Mouse (Mus musculus) thymus, adult 2 months (tissue): ENCODE measurements at regions not wholly inside any gene's neighbourhood (a gene's known extent, or its start where the extent isn't known, plus 50 kb on each side); places are given as distances from the start of the nearest gene placed in this dataset.

Experiments
- DNase-seq: peaks from one replicate; pipeline ENCODE4 v3.0.0; 2021
- H3K27ac ChIP-seq: fragments of 200-500 bp; 2 replicates; pipeline ENCODE4 v1.5.1; 2012; ENCODE audit warnings: low read length, control low read depth; ENCODE audit not compliant: control insufficient read depth, insufficient read depth
- H3K27me3 ChIP-seq: fragments of 200-500 bp; 2 replicates; pipeline ENCODE4 v1.6.1; 2012; ENCODE audit warnings: mild to moderate bottlenecking, low read length, moderate library complexity, mixed read lengths; ENCODE audit not compliant: control insufficient read depth, insufficient read depth
- H3K36me3 ChIP-seq: fragments of 200-500 bp; 2 replicates; pipeline ENCODE4 v1.6.1; 2012; ENCODE audit warnings: mild to moderate bottlenecking, low read length, moderate library complexity; ENCODE audit not compliant: control insufficient read depth, insufficient read depth
- H3K4me1 ChIP-seq: fragments of 200-500 bp; replicated peaks from 2 replicates; pipeline ENCODE4 v1.6.1; 2012; ENCODE audit warnings: low read length; ENCODE audit not compliant: control insufficient read depth, insufficient read depth
- H3K4me3 ChIP-seq: fragments of 200-500 bp; 2 replicates; pipeline ENCODE4 v1.5.1; 2012; ENCODE audit warnings: mild to moderate bottlenecking, low read length, control low read depth, moderate library complexity; ENCODE audit not compliant: control insufficient read depth, insufficient read depth
- CTCF ChIP-seq: fragments of 200-500 bp; IDR thresholded peaks from 2 replicates; pipeline ENCODE4 v1.5.1; 2012; ENCODE audit warnings: mild to moderate bottlenecking, control low read depth, low read length, moderate library complexity, borderline replicate concordance; ENCODE audit not compliant: control insufficient read depth, poor library complexity, insufficient read depth; ENCODE audit errors: extremely low read depth
- POLR2A ChIP-seq: fragments of 200-500 bp; IDR thresholded peaks from 2 replicates; pipeline ENCODE4 v1.6.1; 2012; ENCODE audit warnings: mild to moderate bottlenecking, low read length, control low read depth, moderate library complexity; ENCODE audit not compliant: control insufficient read depth, poor library complexity, insufficient read depth; ENCODE audit errors: extremely low read depth
- WGBS: fragments of 180-500 bp; shearing (Covaris S2); methylation state at CpG from one replicate; pipeline ENCODE4 v1.1.7; 2018; 5-methylcytosine and 5-hydroxymethylcytosine counted together

GRCm38 (mm10) chr2:160054411-160054810 lies 279.6 kb downstream of the Gm826 start:
- Histone ChIP-seq H3K4me1 (no peaks in the 10 kb centered on the region), H3K36me3 (no peaks in the 10 kb centered on the region), H3K27ac (no peak overlapping the region), H3K4me3 (no peak overlapping the region), H3K27me3 (no peaks in the 10 kb centered on the region)
- TF ChIP-seq POLR2A, result no peak
- TF ChIP-seq CTCF, result no peak
- DNase-seq, result no peak
- WGBS, result 96% methylated on average over 14 of the region's 14 CpGs

- 89% methylated on average over 9 of the region's 9 CpGs for WGBS
- no peaks in the 10 kb centered on the region for H3K27me3 ChIP-seq
- no peak for DNase-seq
- no peaks in the 10 kb centered on the region for H3K36me3 ChIP-seq
- no peaks in the 10 kb centered on the region for H3K4me1 ChIP-seq
- TF ChIP-seq CTCF, result no peak
- no peak for TF ChIP-seq POLR2A
- H3K27ac ChIP-seq, result no peak overlapping the region
- no peak overlapping the region for H3K4me3 ChIP-seq
Observed at GRCm38 (mm10) chr2:160048286-160048685, 285.7 kb downstream of the Gm826 start.

DNA sequence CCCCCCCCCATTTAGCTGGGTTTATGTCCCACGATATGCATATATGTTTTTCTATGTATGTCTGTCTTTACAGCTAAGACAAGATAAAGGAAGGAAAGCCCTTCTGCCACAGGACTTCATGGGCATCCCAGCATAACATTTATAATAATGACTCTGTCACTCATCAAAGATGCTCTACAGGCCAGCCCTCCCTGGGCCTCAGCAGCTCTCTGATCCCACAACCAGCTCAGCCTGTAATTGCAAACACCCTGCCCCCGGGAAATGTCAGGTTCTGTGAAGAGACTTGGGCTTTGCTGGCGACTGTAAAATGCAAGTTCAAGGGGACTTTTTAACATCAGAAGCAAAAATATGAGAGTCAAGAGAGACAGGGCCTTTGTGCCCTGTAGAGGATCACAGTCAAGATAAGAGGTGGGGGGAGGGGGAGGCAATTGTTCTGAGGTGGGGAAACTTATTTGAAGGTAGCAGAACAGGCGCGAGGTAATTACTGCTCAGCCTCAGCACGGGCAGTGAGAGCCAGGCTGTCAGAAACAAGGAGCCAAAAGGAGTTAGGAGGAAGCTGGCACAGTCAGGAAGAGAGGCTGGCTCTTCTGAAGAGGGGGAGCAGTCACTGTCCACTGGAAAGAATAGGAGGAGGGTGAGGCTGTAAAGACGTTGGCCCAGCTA lies 286.9 kb downstream of the Gm826 start:
- 36% methylated on average over 7 of the region's 7 CpGs for WGBS
- H3K27ac ChIP-seq, result no peak overlapping the region
- no peaks in the 10 kb centered on the region for H3K36me3 ChIP-seq
- TF ChIP-seq POLR2A (no peak), CTCF (no peak)
- no peaks in the 10 kb centered on the region for H3K27me3 ChIP-seq
- no peak for DNase-seq
- no peaks in the 10 kb centered on the region for H3K4me1 ChIP-seq
- H3K4me3 ChIP-seq, result no peak overlapping the region

GRCm38 (mm10) chr2:160044591-160044990 lies 289.4 kb downstream of the Gm826 start:
- Histone ChIP-seq H3K4me3 (no peak overlapping the region), H3K36me3 (no peaks in the 10 kb centered on the region), H3K27me3 (no peaks in the 10 kb centered on the region), H3K27ac (no peak overlapping the region), H3K4me1 (no peaks in the 10 kb centered on the region)
- 50% methylated on average over 4 of the region's 4 CpGs for WGBS
- TF ChIP-seq CTCF (no peak), POLR2A (no peak)
- DNase-seq, result no peak

GRCm38 (mm10) chr2:160044184-160044583 lies 289.8 kb downstream of the Gm826 start:
- no peak for DNase-seq
- Histone ChIP-seq H3K27ac (no peak overlapping the region), H3K36me3 (no peaks in the 10 kb centered on the region), H3K27me3 (no peaks in the 10 kb centered on the region), H3K4me3 (no peak overlapping the region), H3K4me1 (no peaks in the 10 kb centered on the region)
- TF ChIP-seq POLR2A (no peak), CTCF (no peak)
- 88% methylated on average over 2 of the region's 2 CpGs for WGBS

DNA sequence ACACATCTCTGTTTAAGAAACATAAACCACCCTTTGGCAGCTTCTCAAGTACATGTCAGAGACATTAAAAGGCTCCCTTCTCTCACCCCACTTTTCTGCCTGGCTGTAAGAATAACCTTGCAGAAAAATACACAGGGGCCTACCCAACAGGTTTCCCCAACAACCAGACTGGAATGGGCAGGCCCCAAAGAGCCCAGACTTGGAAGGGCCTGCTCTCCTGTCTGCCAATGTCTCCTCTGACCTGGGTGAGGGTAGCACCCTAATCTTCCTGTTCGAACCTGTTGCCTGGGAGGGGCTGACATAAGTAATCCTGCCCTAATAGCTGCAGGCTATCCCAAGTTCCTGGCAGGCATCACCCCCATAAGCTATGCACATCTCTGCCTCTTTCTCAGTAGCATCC lies 304.5 kb downstream of the Gm826 start:
- H3K36me3 ChIP-seq, result no peaks in the 10 kb centered on the region
- no peak overlapping the region for H3K4me3 ChIP-seq
- WGBS, result 85% methylated on average over 1 of the region's 1 CpGs
- no peak for TF ChIP-seq CTCF
- TF ChIP-seq POLR2A, result no peak
- no peaks in the 10 kb centered on the region for H3K4me1 ChIP-seq
- no peak for DNase-seq
- no peak overlapping the region for H3K27ac ChIP-seq
- no peaks in the 10 kb centered on the region for H3K27me3 ChIP-seq

- Histone ChIP-seq H3K27ac (no peak overlapping the region), H3K4me3 (no peak overlapping the region), H3K4me1 (no peaks in the 10 kb centered on the region), H3K36me3 (no peaks in the 10 kb centered on the region), H3K27me3 (no peaks in the 10 kb centered on the region)
- DNase-seq, result no peak
- TF ChIP-seq POLR2A (no peak), CTCF (no peak)
- 79% methylated on average over 2 of the region's 2 CpGs for WGBS
Observed at GRCm38 (mm10) chr2:160028459-160028858, 305.5 kb downstream of the Gm826 start.
